Mouse (Mus musculus) liver, adult 2 months (tissue): ENCODE data around the gene Cyb5d1. TPM values are rescaled to one million over a fixed set of nuclear protein-coding genes. Genes with fewer than 3 reads are reported as not detected.

Experiments
- DNase-seq: peaks from one replicate; pipeline ENCODE4 v3.0.0-alpha.2; 2011; ENCODE audit warnings: low read depth, low spot score; ENCODE audit errors: extremely low read depth
- H3K27ac ChIP-seq: fragments of 200-500 bp; replicated peaks from 2 replicates; pipeline ENCODE4 v1.5.1; 2012; ENCODE audit warnings: low read depth, mild to moderate bottlenecking, control low read depth, inconsistent platforms, low read length; ENCODE audit not compliant: insufficient read depth
- H3K27me3 ChIP-seq: fragments of 200-500 bp; 2 replicates; pipeline ENCODE4 v1.6.1; 2012; ENCODE audit warnings: mild to moderate bottlenecking, moderate library complexity, low read length, inconsistent platforms; ENCODE audit not compliant: control insufficient read depth, insufficient read depth
- H3K36me3 ChIP-seq: fragments of 200-500 bp; 2 replicates; pipeline ENCODE4 v1.6.1; 2012; ENCODE audit warnings: low read length, inconsistent platforms; ENCODE audit not compliant: control insufficient read depth, insufficient read depth
- H3K4me1 ChIP-seq: fragments of 200-500 bp; 2 replicates; pipeline ENCODE4 v1.6.1; 2011; ENCODE audit warnings: low read length; ENCODE audit not compliant: control insufficient read depth, insufficient read depth
- H3K4me3 ChIP-seq: fragments of 200-500 bp; 2 replicates; pipeline ENCODE4 v1.5.1; 2011; ENCODE audit warnings: low read depth, mild to moderate bottlenecking, control low read depth, low read length, moderate library complexity; ENCODE audit not compliant: insufficient read depth
- H3K79me2 ChIP-seq: fragments of 200-500 bp; 2 replicates; pipeline ENCODE4 v1.6.1; 2012; ENCODE audit warnings: inconsistent platforms, mild to moderate bottlenecking, low read length, moderate library complexity; ENCODE audit not compliant: control insufficient read depth, insufficient read depth
- H3K9ac ChIP-seq: fragments of 200-500 bp; 2 replicates; pipeline ENCODE4 v1.6.1; 2012; ENCODE audit warnings: low read depth, mild to moderate bottlenecking, control low read depth, inconsistent platforms, low read length
- CTCF ChIP-seq: fragments of 200-500 bp; IDR thresholded peaks from 2 replicates; pipeline ENCODE4 v1.5.1; 2011; ENCODE audit warnings: low read depth, low read length, control low read depth
- POLR2A ChIP-seq: fragments of 200-500 bp; IDR thresholded peaks from 2 replicates; pipeline ENCODE4 v1.6.1; 2011; ENCODE audit warnings: low read length, control low read depth; ENCODE audit not compliant: insufficient read depth; ENCODE audit errors: extremely low read depth
- WGBS: fragments of 180-500 bp; shearing (Covaris S2); methylation state at CpG from one replicate; pipeline ENCODE4 v1.1.7; 2018; 5-methylcytosine and 5-hydroxymethylcytosine counted together
- polyA plus RNA-seq: library from polyadenylated mRNA; depleted of rRNA; stranded (reverse); fragments of >200 nt; gene quantifications from 2 replicates; pipeline ENCODE4 v1.2.3, GENCODE M21; 2012
- total RNA-seq: library from RNA; depleted of rRNA; stranded (reverse); fragments of >200 nt; gene quantifications from 2 replicates; pipeline ENCODE4 v1.2.3, GENCODE M21; 2014

The Cyb5d1 gene
- total and polyA plus RNA-seq, 2 experiments, result 21.1 to 40.7 TPM

DNA sequence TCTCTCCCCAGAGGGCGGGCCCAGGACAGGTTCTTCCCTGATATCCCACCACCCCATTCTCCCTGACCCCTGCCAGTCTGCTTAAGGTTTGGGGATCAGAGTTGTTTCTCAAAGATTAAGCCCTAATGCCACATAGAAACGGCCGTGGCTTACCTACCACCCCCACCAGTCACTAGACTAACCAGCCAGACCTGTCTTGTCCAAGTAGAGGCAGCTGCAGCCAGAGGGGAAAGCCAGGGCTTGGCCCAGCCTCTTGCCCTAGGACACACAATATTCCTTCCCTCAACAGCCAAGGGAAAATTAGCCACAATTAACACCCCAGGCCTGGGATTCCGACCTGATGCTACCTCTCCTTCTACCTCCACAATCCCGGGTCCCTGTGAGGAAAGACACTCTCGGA, 29.7 kb downstream of the Cyb5d1 start:
- no peak for DNase-seq
- no peak for TF ChIP-seq CTCF
- TF ChIP-seq POLR2A, result no peak

DNA sequence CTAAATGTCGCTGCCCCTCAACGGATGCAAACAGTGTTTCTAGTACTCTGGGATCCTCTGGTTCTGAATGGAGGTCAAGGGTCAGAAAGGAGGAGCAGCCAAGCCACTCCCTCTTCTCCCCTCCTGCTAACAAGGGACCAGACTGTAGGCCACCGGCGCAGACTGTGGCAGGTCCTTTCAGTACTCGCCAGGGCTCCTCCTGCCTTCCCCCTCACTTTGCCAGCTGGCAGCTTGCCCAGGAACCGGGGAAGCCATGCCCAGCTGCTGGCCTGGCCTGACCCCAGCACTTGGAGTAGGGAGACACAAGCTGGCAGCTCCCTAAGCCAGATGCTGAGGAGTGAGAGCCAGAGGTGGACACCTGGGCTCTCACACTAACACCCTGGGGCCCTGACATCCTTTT, 30.5 kb downstream of the Cyb5d1 start:
- TF ChIP-seq POLR2A (0 out of 2 replicates have a peak, but pooled peaks have one; percentile 16), CTCF (no peak)
- Histone ChIP-seq H3K9ac (peak overlapping the region; percentile 63; the same call in 1 of the 2 replicates), H3K4me1 (peaks cover 22% of the 10 kb centered on the region), H3K27me3 (no peaks in the 10 kb centered on the region), H3K4me3 (peak overlapping the region; percentile 37), H3K27ac (peak overlapping the region; percentile 95), H3K79me2 (peaks cover 8% of the 10 kb centered on the region; the same call in 1 of the 2 replicates), H3K36me3 (peaks cover 23% of the 10 kb centered on the region; the same call in 1 of the 2 replicates)
- peak; percentile 97 for DNase-seq
- 0% methylated on average over 6 of the region's 6 CpGs for WGBS

More for the DNA sequence above, 29.7 kb downstream of the Cyb5d1 start:
- peak overlapping the region; percentile 60 for H3K9ac ChIP-seq
- H3K36me3 ChIP-seq, result peaks cover 19% of the 10 kb centered on the region; the same call in 1 of the 2 replicates
- 21% methylated on average over 6 of the region's 6 CpGs for WGBS
- no peaks in the 10 kb centered on the region for H3K27me3 ChIP-seq
- H3K79me2 ChIP-seq, result peaks cover 8% of the 10 kb centered on the region; the same call in 1 of the 2 replicates
- peaks cover 22% of the 10 kb centered on the region for H3K4me1 ChIP-seq
- peak overlapping the region; percentile 45; the same call in 1 of the 2 replicates for H3K4me3 ChIP-seq
- H3K27ac ChIP-seq, result peak overlapping the region; percentile 89

GRCm38 (mm10) chr11:69364376-69364775, 31.1 kb downstream of the Cyb5d1 start:
- H3K36me3 ChIP-seq, result peaks cover 28% of the 10 kb centered on the region
- H3K4me3 ChIP-seq, result peak overlapping the region; percentile 57
- H3K27ac ChIP-seq, result peak overlapping the region; percentile 95
- H3K79me2 ChIP-seq, result peaks cover 8% of the 10 kb centered on the region; the same call in 1 of the 2 replicates
- 9% methylated on average over 8 of the region's 8 CpGs for WGBS
- peaks cover 22% of the 10 kb centered on the region for H3K4me1 ChIP-seq
- no peaks in the 10 kb centered on the region for H3K27me3 ChIP-seq
- TF ChIP-seq CTCF (no peak), POLR2A (no peak)
- peak; percentile 95 for DNase-seq
- H3K9ac ChIP-seq, result peak overlapping the region; percentile 63

DNA sequence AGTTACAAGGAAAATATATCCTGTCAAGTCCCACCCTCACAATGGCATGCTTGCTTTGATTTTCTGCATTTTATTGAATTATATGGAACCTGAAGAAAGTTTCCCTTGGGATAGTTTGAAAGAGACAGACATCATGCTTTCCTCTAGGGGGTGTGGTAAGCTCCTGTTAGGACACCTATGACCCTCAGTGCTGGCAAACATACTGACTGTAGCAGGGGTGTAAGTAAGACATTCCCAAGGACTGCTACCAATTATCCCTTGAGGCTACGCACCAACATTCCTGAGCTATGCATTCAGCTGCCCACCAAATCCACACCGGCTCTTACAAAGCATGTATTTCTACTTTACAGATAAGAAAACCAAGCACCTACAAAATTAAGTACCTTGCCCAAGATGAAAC, 33.0 kb downstream of the Cyb5d1 start:
- peaks cover 8% of the 10 kb centered on the region; the same call in 1 of the 2 replicates for H3K79me2 ChIP-seq
- H3K4me1 ChIP-seq, result peaks cover 18% of the 10 kb centered on the region
- DNase-seq, result no peak
- H3K36me3 ChIP-seq, result peaks cover 46% of the 10 kb centered on the region
- H3K9ac ChIP-seq, result no peak overlapping the region
- no peaks in the 10 kb centered on the region for H3K27me3 ChIP-seq
- H3K4me3 ChIP-seq, result no peak overlapping the region
- 93% methylated on average over 2 of the region's 2 CpGs for WGBS
- TF ChIP-seq CTCF (no peak), POLR2A (no peak)
- no peak overlapping the region for H3K27ac ChIP-seq

DNA sequence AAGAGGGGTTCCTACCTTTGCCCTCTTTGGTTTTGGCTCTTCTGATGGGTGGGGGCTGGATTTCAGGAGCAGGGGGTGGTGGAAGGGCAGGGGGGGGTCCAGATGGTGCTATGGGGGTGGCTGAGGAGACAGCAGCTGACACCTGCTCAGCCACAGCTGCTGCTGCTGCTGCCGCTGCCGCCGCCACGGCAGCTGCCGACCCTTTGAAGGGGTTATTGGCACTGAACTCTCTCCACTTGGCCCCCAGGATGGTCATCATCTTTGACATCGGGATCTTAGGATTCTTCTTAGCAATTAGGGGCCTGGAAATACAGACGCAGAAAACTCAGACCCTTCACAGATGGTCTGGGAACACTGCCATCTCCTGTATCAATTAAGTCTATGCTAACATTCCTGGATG, 33.4 kb downstream of the Cyb5d1 start:
- Histone ChIP-seq H3K4me3 (no peak overlapping the region), H3K4me1 (peaks cover 15% of the 10 kb centered on the region), H3K36me3 (peaks cover 50% of the 10 kb centered on the region), H3K27ac (no peak overlapping the region), H3K27me3 (no peaks in the 10 kb centered on the region), H3K79me2 (peaks cover 8% of the 10 kb centered on the region; the same call in 1 of the 2 replicates), H3K9ac (no peak overlapping the region)
- 85% methylated on average over 7 of the region's 7 CpGs for WGBS
- no peak for DNase-seq
- TF ChIP-seq CTCF, result no peak
- TF ChIP-seq POLR2A, result no peak

DNA sequence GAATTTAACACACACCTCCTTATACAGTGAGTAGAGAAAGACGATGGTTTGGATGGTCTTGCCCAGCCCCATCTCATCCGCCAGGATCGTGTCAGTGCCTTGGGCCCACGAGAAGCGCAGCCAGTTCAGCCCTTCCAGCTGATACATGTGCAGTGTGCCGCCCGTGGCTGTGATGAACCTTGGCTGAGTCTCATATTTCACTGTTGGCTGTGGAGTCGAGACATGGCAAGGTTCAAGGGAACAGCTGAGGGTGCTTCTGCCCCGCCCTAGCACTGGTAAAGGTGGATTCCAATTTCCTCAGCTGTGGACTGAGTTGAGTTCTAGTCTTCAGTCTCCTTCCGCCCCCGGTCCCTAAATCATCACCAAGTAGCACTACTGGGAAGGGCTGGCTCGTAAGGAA, 37.7 kb downstream of the Cyb5d1 start:
- peaks cover 75% of the 10 kb centered on the region for H3K36me3 ChIP-seq

More for the DNA sequence above, 37.7 kb downstream of the Cyb5d1 start:
- WGBS, result 91% methylated on average over 12 of the region's 12 CpGs
- no peak overlapping the region for H3K27ac ChIP-seq
- DNase-seq, result no peak
- TF ChIP-seq POLR2A (no peak), CTCF (no peak)
- no peak overlapping the region for H3K9ac ChIP-seq
- H3K27me3 ChIP-seq, result no peaks in the 10 kb centered on the region
- H3K79me2 ChIP-seq, result peaks cover 2% of the 10 kb centered on the region; the same call in 1 of the 2 replicates
- H3K4me3 ChIP-seq, result no peak overlapping the region
- no peaks in the 10 kb centered on the region for H3K4me1 ChIP-seq
